Mouse (Mus musculus) thymus, adult 2 months (tissue): ENCODE measurements around the gene Kif3c.

Experiments used
- CTCF ChIP-seq: fragments of 200-500 bp; IDR thresholded peaks from 2 replicates; pipeline ENCODE4 v1.5.1; 2012; ENCODE audit warnings: mild to moderate bottlenecking, control low read depth, low read length, moderate library complexity, borderline replicate concordance; ENCODE audit not compliant: control insufficient read depth, poor library complexity, insufficient read depth; ENCODE audit errors: extremely low read depth
- POLR2A ChIP-seq: fragments of 200-500 bp; IDR thresholded peaks from 2 replicates; pipeline ENCODE4 v1.6.1; 2012; ENCODE audit warnings: mild to moderate bottlenecking, low read length, control low read depth, moderate library complexity; ENCODE audit not compliant: control insufficient read depth, poor library complexity, insufficient read depth; ENCODE audit errors: extremely low read depth

GRCm38 (mm10) chr12:3366957-3367260, 2.0 kb downstream of the Kif3c start:
- TF ChIP-seq CTCF, result no peak
- TF ChIP-seq POLR2A, result no peak
